13 mouse cellular contexts compared by ENCODE assay signal in the genomic region with DNA sequence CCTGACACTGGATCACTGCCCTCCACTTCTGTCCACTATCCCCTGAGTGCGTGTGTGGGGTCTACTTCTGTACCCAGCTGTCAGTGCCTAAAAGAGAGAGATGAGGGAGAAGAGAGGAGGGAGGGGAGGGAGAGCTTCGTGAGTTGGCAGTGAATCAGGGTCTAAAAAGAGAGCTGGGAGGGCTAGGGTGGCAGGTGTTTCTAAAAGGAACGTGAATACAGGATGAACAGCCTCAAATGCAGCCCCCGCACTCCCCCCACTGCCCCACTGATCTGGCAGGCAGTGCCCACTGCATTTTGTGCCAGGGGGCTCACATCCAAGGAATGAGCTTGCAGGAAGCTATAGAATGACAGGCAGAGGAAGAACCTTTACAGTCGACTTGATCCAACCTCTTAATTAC. TPM values are rescaled to one million over a fixed set of nuclear protein-coding genes. Genes with fewer than 3 reads are reported as not detected.
A peak's percentile ranks its signal among the peaks of the same experiment; 100 is the strongest.
DNase-seq lines count a peak whose midpoint lies in the region; ATAC-seq lines count a peak whose summit lies in the region.
"Had no signal": no experiment of that assay in that cellular context is flagged by ENCODE, and none has a peak within 500 bp of the region (broad histone marks: within the 10 kb centered on the region; RNA-seq: fewer than 3 reads in every experiment).

No protein-coding gene starts in this region.

- 29% methylated on average over 5 of the region's 5 CpGs for WGBS in midbrain, embryonic 14.5 days
- WGBS in midbrain, embryonic 10.5 days = 52% methylated on average over 5 of the region's 5 CpGs

- H3K27me3 ChIP-seq in midbrain, embryonic 14.5 days (ENCODE audit: control insufficient read depth, insufficient read depth, low read length) = peaks cover 4% of the 10 kb centered on the region; the same call in 1 of the 2 replicates
- peaks cover 67% of the 10 kb centered on the region for H3K27me3 ChIP-seq in midbrain, embryonic 10.5 days (ENCODE audit: low read depth, poor library complexity, severe bottlenecking)

- H3K4me3 ChIP-seq in midbrain, embryonic 14.5 days (replicated peaks; ENCODE audit: low read depth, low read length) = no peak overlapping the region
- no peak overlapping the region for H3K4me3 ChIP-seq in midbrain, embryonic 10.5 days
- H3K4me3 ChIP-seq: erythroblast, embryonic 14.5 days had no signal

- peak overlapping the region; percentile 97 for H3K4me2 ChIP-seq in midbrain, embryonic 14.5 days (ENCODE audit: low read length)

- no peak for DNase-seq in midbrain, embryonic 14.5 days
- no peak for DNase-seq in midbrain, embryonic 10.5 days (ENCODE audit: low spot score)
- DNase-seq in cerebellum, postnatal 36 days = peak; percentile 69 to 75
- peak; percentile 90 for DNase-seq in left cerebral cortex, postnatal 4 days
- peak; percentile 42 for DNase-seq in right cerebral cortex, postnatal 4 days
- DNase-seq in urinary bladder, postnatal 4 days (ENCODE audit: low spot score in 2 of 2) = no peak
- no peak for DNase-seq in liver
- no peak for DNase-seq in spleen, adult 12 weeks (ENCODE audit: low spot score)
- DNase-seq: heart, adult 18-20 months; kidney, postnatal 10 days; lung, postnatal 10 days had no signal

- peaks cover 36% of the 10 kb centered on the region for H3K4me1 ChIP-seq in midbrain, embryonic 14.5 days (ENCODE audit: control insufficient read depth, insufficient read depth, low read length)
- peaks cover 36% of the 10 kb centered on the region for H3K4me1 ChIP-seq in midbrain, embryonic 10.5 days

- H3K27ac ChIP-seq in midbrain, embryonic 14.5 days (replicated peaks; ENCODE audit: low read depth, low read length) = no peak overlapping the region
- no peak overlapping the region for H3K27ac ChIP-seq in midbrain, embryonic 10.5 days (replicated peaks)

- intact Hi-C loops in left cerebral cortex, postnatal 4 days (cut with DNase I) = loop anchor here (5.0 kb wide), 1 partner anchor 66 kb away; no protein-coding TSS in a partner anchor

- H3K9me3 ChIP-seq in midbrain, embryonic 14.5 days (ENCODE audit: control insufficient read depth, low read length) = no peaks in the 10 kb centered on the region
- no peaks in the 10 kb centered on the region for H3K9me3 ChIP-seq in midbrain, embryonic 10.5 days (replicated peaks)

- H3K9ac ChIP-seq in midbrain, embryonic 14.5 days (replicated peaks; ENCODE audit: low read length) = no peak overlapping the region

- no peaks in the 10 kb centered on the region for H3K36me3 ChIP-seq in midbrain, embryonic 14.5 days (ENCODE audit: control insufficient read depth, insufficient read depth, low read length)
- no peaks in the 10 kb centered on the region for H3K36me3 ChIP-seq in midbrain, embryonic 10.5 days

- ATAC-seq in midbrain, embryonic 14.5 days (ENCODE audit: low FRiP score, low TSS enrichment) = no peak

RNA-seq across cellular contexts. Expression of a gene that starts 1.9 kb away (rescaled TPM):
- 22.3 and 25.5 TPM in 2 replicates for polyA plus RNA-seq in midbrain, embryonic 14.5 days (2014; fragmentation: Nextera tagmentation; extraction: Ambion mirVana)
- 1.9 and 2.8 TPM in 2 replicates for polyA plus RNA-seq in midbrain, embryonic 10.5 days (2016; fragmentation: Nextera tagmentation; extraction: Ambion mirVana)
- total RNA-seq in left cerebral cortex, postnatal 4 days (2021) = 100 to 1,000 TPM; 111 to 125 TPM
- total RNA-seq: hematopoietic stem cell, adult 5-6 weeks had no signal
- polyA plus RNA-seq: erythroblast, embryonic 14.5 days had no signal

RNA-seq across cellular contexts. Expression of a gene that starts 47.4 kb away (rescaled TPM):
- 15.7 and 17.6 TPM in 2 replicates for polyA plus RNA-seq in midbrain, embryonic 14.5 days (2014; fragmentation: Nextera tagmentation; extraction: Ambion mirVana)
- 15.3 and 20.1 TPM in 2 replicates for polyA plus RNA-seq in midbrain, embryonic 10.5 days (2016; fragmentation: Nextera tagmentation; extraction: Ambion mirVana)
- 1 to 10 TPM; 4.4 to 4.9 TPM for total RNA-seq in left cerebral cortex, postnatal 4 days (2021)

Comparison
In these comparisons a context has a peak if more than half of its experiments do, and no peak if none do; other contexts are left out.
1. DNase-seq: peak in cerebellum, postnatal 36 days (2 of 2), left cerebral cortex, postnatal 4 days (single experiment) and right cerebral cortex, postnatal 4 days (single experiment); none in midbrain, embryonic 14.5 days (single experiment), midbrain, embryonic 10.5 days (single experiment), urinary bladder, postnatal 4 days (0 of 2), liver (single experiment) and spleen, adult 12 weeks (single experiment).